Mouse (Mus musculus) kidney, adult 10 weeks (tissue): ENCODE results near the gene Pask. TPM values are rescaled to one million over a fixed set of nuclear protein-coding genes. Genes with fewer than 3 reads are reported as not detected.

Experiments used
- polyA plus RNA-seq: library from polyadenylated mRNA; stranded (reverse); fragments of 350-450 nt; fragmentation: Illumina TruSeq; extraction: RNeasy Lipid Tissue Mini Kit (QIAGEN cat#74804); gene quantifications from one replicate; pipeline ENCODE4 v1.2.3, GENCODE M21; 2014; ENCODE audit warnings: low read depth, low replicate concordance

The Pask gene
- polyA plus RNA-seq, result 0.32 TPM

GRCm38 (mm10) chr1:93342648-93343503 lies at the start of gene Pask, which contains the start of gene Ppp1r7:
Gene Pask, minus strand, starts transcription at chr1:93343482.
Gene Ppp1r7, plus strand, starts transcription at chr1:93342854.

DNA sequence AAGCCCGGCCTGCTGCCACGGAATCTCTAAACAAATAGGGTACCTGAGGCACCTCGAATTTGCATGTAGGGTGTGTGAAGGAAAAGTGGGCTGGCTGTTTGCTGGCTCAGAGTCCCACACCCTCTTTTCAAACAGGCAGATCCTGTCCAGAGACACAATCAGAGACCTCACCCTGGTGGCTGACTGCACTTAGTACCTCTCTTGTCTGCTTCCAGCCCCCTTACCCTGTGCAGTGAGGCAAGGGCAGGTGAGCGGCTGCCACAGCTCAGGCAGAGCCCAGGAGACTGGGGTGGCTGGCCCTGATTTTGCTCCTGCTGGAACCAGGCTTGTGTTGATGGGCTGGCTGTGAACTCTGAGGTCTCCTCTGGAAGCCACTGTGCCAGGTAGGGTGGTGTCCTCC lies 30.4 kb upstream of the Pask start, which contains the start of gene Ano7:
Gene Ano7 (plus strand): TSS at position 266 of the 400 bp plus-strand sequence.

DNA sequence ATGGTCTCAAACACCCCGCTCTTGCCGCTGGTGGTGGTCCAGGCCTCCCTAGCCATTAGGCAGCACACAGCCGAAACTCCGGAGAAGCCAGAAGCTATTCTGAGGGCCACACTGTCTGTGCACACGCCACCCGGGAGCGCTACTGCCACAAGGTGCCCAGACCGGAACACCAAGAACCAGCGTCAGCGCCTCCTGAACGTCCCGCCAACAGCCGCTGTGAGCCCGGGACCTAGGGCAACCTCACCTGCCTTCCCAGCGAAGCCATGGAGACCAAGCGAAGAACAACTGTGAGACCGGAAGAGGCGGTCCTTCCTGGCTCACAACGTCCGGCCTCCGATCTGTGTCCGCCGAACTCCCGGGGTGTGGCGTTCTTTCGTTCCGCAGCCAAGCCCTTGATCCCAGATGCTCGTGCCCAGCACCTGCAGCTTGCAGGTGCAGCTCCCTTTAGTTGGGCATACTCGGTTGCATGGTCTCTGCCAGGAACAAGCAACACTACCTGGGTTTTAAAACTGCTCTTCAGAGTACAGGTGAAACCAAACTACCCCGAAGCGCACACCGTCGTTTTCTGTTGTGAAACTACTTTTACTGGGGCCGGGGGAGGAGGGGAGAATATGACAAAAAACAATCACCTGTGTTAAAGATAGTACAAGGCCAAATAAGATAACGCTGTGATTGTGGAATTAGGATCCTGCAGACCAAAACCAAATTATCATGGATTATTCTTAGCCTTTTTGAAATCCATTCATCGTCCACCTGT lies 37.5 kb downstream of the Pask start, which contains the start of gene Mterf4:
Gene Mterf4 (minus strand): TSS at position 335 of the 757 bp plus-strand sequence.

Other genes with a start within 250 kb of the Pask start
- not detected for gene Kif1a, start 241.5 kb downstream of the Pask start, polyA plus RNA-seq
- gene Agxt, start 208.2 kb downstream of the Pask start, polyA plus RNA-seq, result not detected
- gene 2310007B03Rik, start 182.5 kb downstream of the Pask start, polyA plus RNA-seq, result 2.3 TPM
- not detected for gene Crocc2, start 174.8 kb downstream of the Pask start, polyA plus RNA-seq
- 13.5 TPM for gene Sned1, start 107.6 kb downstream of the Pask start, polyA plus RNA-seq
- gene Mterf4, start 37.6 kb downstream of the Pask start, polyA plus RNA-seq, result 21.8 TPM
- gene Ppp1r7, start 628 bp downstream of the Pask start, polyA plus RNA-seq, result 79.3 TPM
- not detected for gene Ano7, start 30.4 kb upstream of the Pask start, polyA plus RNA-seq
- gene Hdlbp, start 135.3 kb upstream of the Pask start, polyA plus RNA-seq, result 107 TPM
- 16.4 TPM for gene Farp2, start 168.6 kb upstream of the Pask start, polyA plus RNA-seq